Mouse (Mus musculus): ENCODE measurements around the gene Pdilt.
A peak's percentile ranks its signal among the peaks of the same experiment; 100 is the strongest.
"Not testable (repeated sequence)": the region's sequence is repeated elsewhere in the genome, so short reads cannot be mapped to it uniquely, and the experiment has no call there.

Gene Pdilt

GRCm38 (mm10) chr7:119523389-119523788, at the start of gene Pdilt:
Pdilt (minus strand) TSS chr7:119523489.
- no peak for DNase-seq (ENCODE audit: low spot score)

GRCm38 (mm10) chr7:119562476-119562875, 39.2 kb upstream of the Pdilt start:
- DNase-seq (ENCODE audit: low spot score), result not testable (repeated sequence)

GRCm38 (mm10) chr7:119561441-119561840, 38.2 kb upstream of the Pdilt start:
- no peak for DNase-seq (ENCODE audit: low spot score)

GRCm38 (mm10) chr7:119560452-119560835, 37.2 kb upstream of the Pdilt start:
- DNase-seq (ENCODE audit: low spot score), result no peak

GRCm38 (mm10) chr7:119559789-119560451, 36.6 kb upstream of the Pdilt start:
- no peak for DNase-seq (ENCODE audit: low spot score)

GRCm38 (mm10) chr7:119554040-119554439, 30.8 kb upstream of the Pdilt start, which contains the start of gene Acsm2:
Acsm2 (plus strand) TSS chr7:119554340.
- no peak for DNase-seq (ENCODE audit: low spot score)

GRCm38 (mm10) chr7:119550471-119551222, 27.4 kb upstream of the Pdilt start:
- no peak for DNase-seq (ENCODE audit: low spot score)

- DNase-seq (ENCODE audit: low spot score), result no peak
Measured at GRCm38 (mm10) chr7:119545572-119545971, 22.3 kb upstream of the Pdilt start.

GRCm38 (mm10) chr7:119542445-119542844, 19.2 kb upstream of the Pdilt start:
- DNase-seq (ENCODE audit: low spot score), result no peak

GRCm38 (mm10) chr7:119534389-119534788, 11.1 kb upstream of the Pdilt start:
- no peak for DNase-seq (ENCODE audit: low spot score)

- DNase-seq (ENCODE audit: low spot score), result no peak
Measured at GRCm38 (mm10) chr7:119532924-119533323, 9.6 kb upstream of the Pdilt start.

- DNase-seq (ENCODE audit: low spot score), result no peak
Measured at GRCm38 (mm10) chr7:119528617-119529016, 5.3 kb upstream of the Pdilt start.

- no peak for DNase-seq (ENCODE audit: low spot score)
Measured at GRCm38 (mm10) chr7:119527548-119527947, 4.3 kb upstream of the Pdilt start.

GRCm38 (mm10) chr7:119527135-119527534, 3.8 kb upstream of the Pdilt start:
- DNase-seq (ENCODE audit: low spot score), result no peak

- DNase-seq (ENCODE audit: low spot score), result no peak
Measured at GRCm38 (mm10) chr7:119526486-119526885, 3.2 kb upstream of the Pdilt start.

GRCm38 (mm10) chr7:119525881-119526281, 2.6 kb upstream of the Pdilt start:
- DNase-seq (ENCODE audit: low spot score), result no peak

GRCm38 (mm10) chr7:119522385-119522784, 904 bp downstream of the Pdilt start:
- DNase-seq (ENCODE audit: low spot score), result no peak

GRCm38 (mm10) chr7:119521816-119522215, 1.5 kb downstream of the Pdilt start:
- no peak for DNase-seq (ENCODE audit: low spot score)

- peak; percentile 70 for DNase-seq (ENCODE audit: low spot score)
Measured at GRCm38 (mm10) chr7:119519654-119520053, 3.6 kb downstream of the Pdilt start.

- no peak for DNase-seq (ENCODE audit: low spot score)
Measured at GRCm38 (mm10) chr7:119519163-119519562, 4.1 kb downstream of the Pdilt start, which contains the start of gene Acsm5. Acsm5 (plus strand) TSS chr7:119519463.

GRCm38 (mm10) chr7:119516272-119516558, 7.1 kb downstream of the Pdilt start:
- no peak for DNase-seq (ENCODE audit: low spot score)

- DNase-seq (ENCODE audit: low spot score), result peak; percentile 22
Measured at GRCm38 (mm10) chr7:119515492-119516271, 7.6 kb downstream of the Pdilt start.

- DNase-seq (ENCODE audit: low spot score), result peak; percentile 22
Measured at GRCm38 (mm10) chr7:119513056-119513455, 10.2 kb downstream of the Pdilt start.
